Mouse (Mus musculus) small intestine, adult 2 months (tissue): ENCODE data around the gene S1pr1. TPM values are rescaled to one million over a fixed set of nuclear protein-coding genes. Genes with fewer than 3 reads are reported as not detected.

Experiments used
- H3K27ac ChIP-seq: fragments of 200-500 bp; 2 replicates; pipeline ENCODE4 v1.5.1; 2012; ENCODE audit warnings: low read depth, low read length, control low read depth, inconsistent platforms; ENCODE audit not compliant: insufficient read depth
- H3K27me3 ChIP-seq: fragments of 200-500 bp; 2 replicates; pipeline ENCODE4 v1.6.1; 2012; ENCODE audit warnings: mild to moderate bottlenecking, moderate library complexity, low read length, inconsistent platforms; ENCODE audit not compliant: control insufficient read depth, insufficient read depth
- H3K36me3 ChIP-seq: fragments of 200-500 bp; 2 replicates; pipeline ENCODE4 v1.6.1; 2012; ENCODE audit warnings: mild to moderate bottlenecking, low read length, control low read depth, inconsistent platforms; ENCODE audit not compliant: control insufficient read depth, insufficient read depth
- H3K4me1 ChIP-seq: fragments of 200-500 bp; 2 replicates; pipeline ENCODE4 v1.6.1; 2012; ENCODE audit warnings: low read length, inconsistent platforms, mixed read lengths; ENCODE audit not compliant: control insufficient read depth, insufficient read depth, insufficient read length
- H3K4me3 ChIP-seq: fragments of 200-500 bp; 2 replicates; pipeline ENCODE4 v1.5.1; 2012; ENCODE audit warnings: low read depth, mild to moderate bottlenecking, control low read depth, inconsistent platforms, low read length, moderate library complexity
- CTCF ChIP-seq: fragments of 200-500 bp; IDR thresholded peaks from 2 replicates; pipeline ENCODE4 v1.5.1; 2012; ENCODE audit warnings: low read depth, mild to moderate bottlenecking, control low read depth, inconsistent platforms, low read length, moderate library complexity, mixed read lengths; ENCODE audit not compliant: insufficient replicate concordance, insufficient read length; ENCODE audit errors: extremely low read depth
- POLR2A ChIP-seq: fragments of 200-500 bp; IDR thresholded peaks from 2 replicates; pipeline ENCODE4 v1.6.1; 2012; ENCODE audit warnings: low read depth, mild to moderate bottlenecking, control low read depth, inconsistent platforms, low read length, moderate library complexity
- WGBS: fragments of 180-500 bp; shearing (Covaris S2); methylation state at CpG from one replicate; pipeline ENCODE4 v1.1.7; 2018; 5-methylcytosine and 5-hydroxymethylcytosine counted together
- polyA plus RNA-seq: library from polyadenylated mRNA; depleted of rRNA; stranded (reverse); fragments of >200 nt; gene quantifications from 2 replicates; pipeline ENCODE4 v1.2.3, GENCODE M21; 2012; rRNA removed

The S1pr1 gene
- 7.5 and 13.5 TPM in 2 replicates for polyA plus RNA-seq

DNA sequence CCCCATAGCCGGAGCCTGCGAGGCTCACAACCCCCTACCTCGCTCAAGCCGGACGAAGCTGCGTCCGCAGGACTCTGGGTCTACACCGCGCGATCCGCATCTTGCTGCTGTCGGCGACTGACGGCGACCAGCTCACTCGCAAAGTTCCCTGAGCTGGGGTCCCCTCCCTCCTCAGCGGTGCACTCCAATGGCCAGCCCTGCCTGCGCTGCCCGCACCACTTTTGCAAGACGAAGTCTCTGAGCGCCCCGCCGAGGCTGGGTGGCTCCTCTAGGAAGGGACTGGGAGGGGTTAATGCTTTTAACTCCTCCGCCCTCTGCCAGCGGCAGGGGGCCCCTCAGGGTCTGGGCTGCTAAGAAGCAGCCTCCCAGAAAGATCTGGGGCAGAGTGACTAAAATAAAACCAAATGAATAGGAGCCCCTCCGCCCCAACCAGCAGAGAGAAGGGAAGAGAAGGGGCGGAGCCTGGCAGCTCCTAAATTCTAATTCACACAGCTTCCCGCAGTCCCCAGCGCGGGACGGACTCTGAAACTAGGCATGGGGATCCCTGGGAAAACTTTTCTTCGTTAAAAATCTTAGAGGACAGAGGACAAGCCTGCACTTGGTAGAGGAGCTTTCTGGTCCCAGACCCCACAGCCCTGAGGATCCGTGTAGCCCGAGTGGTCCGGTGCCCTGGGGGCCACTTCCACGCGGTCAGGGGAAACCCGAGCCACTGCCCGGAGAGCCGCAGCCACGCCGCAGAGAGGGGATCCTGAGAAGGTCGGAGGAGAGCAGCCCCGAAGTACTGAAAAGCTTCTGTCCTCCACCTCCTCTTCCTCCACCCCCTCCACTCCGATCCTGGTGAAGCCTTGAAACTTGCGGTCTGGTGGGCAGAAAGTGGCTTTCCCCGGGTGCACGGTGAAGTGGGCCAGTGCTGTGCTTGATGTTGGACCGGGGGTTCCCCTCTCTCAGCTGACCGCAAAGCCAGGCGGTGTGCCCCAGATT is at the start of gene S1pr1:
Gene S1pr1, minus strand, starts transcription at position 402 of the 981 bp plus-strand sequence.
- WGBS = 5% methylated on average over 51 of the region's 51 CpGs
- Histone ChIP-seq H3K36me3 (no peaks in the 10 kb centered on the region), H3K27me3 (peaks cover 18% of the 10 kb centered on the region; the same call in 1 of the 2 replicates), H3K27ac (peak within 1 kb of the TSS; percentile 41), H3K4me1 (0 out of 2 replicates have a peak, but pooled peaks cover 3% of the 10 kb centered on the region), H3K4me3 (peak within 1 kb of the TSS; percentile 57)
- TF ChIP-seq POLR2A (peak; percentile 33; the same call in 1 of the 2 replicates), CTCF (no peak)

GRCm38 (mm10) chr3:115763292-115763691 is 48.4 kb upstream of the S1pr1 start:
- WGBS = 22% methylated on average over 6 of the region's 6 CpGs
- TF ChIP-seq CTCF = no peak
- TF ChIP-seq POLR2A = no peak
- peak overlapping the region; percentile 29; the same call in 1 of the 2 replicates for H3K27ac ChIP-seq
- H3K36me3 ChIP-seq = no peaks in the 10 kb centered on the region
- no peak overlapping the region for H3K4me3 ChIP-seq
- H3K4me1 ChIP-seq = no peaks in the 10 kb centered on the region
- no peaks in the 10 kb centered on the region for H3K27me3 ChIP-seq

GRCm38 (mm10) chr3:115762841-115763240 is 48.0 kb upstream of the S1pr1 start:
- Histone ChIP-seq H3K27ac (no peak overlapping the region; the same call in 1 of the 2 replicates), H3K27me3 (no peaks in the 10 kb centered on the region), H3K36me3 (no peaks in the 10 kb centered on the region), H3K4me1 (no peaks in the 10 kb centered on the region), H3K4me3 (no peak overlapping the region)
- TF ChIP-seq CTCF = no peak
- TF ChIP-seq POLR2A = no peak
- 53% methylated on average over 7 of the region's 7 CpGs for WGBS

- 91% methylated on average over 4 of the region's 4 CpGs for WGBS
Measured at GRCm38 (mm10) chr3:115759659-115760058, 44.8 kb upstream of the S1pr1 start.

GRCm38 (mm10) chr3:115758455-115758912 is 43.6 kb upstream of the S1pr1 start:
- Histone ChIP-seq H3K4me1 (no peaks in the 10 kb centered on the region), H3K4me3 (peak overlapping the region; percentile 42), H3K36me3 (no peaks in the 10 kb centered on the region), H3K27ac (no peak overlapping the region), H3K27me3 (no peaks in the 10 kb centered on the region)
- no peak for TF ChIP-seq CTCF
- TF ChIP-seq POLR2A = no peak
- 6% methylated on average over 9 of the region's 9 CpGs for WGBS

More at GRCm38 (mm10) chr3:115759659-115760058, 44.8 kb upstream of the S1pr1 start:
- Histone ChIP-seq H3K27ac (no peak overlapping the region), H3K36me3 (no peaks in the 10 kb centered on the region), H3K4me3 (no peak overlapping the region), H3K27me3 (no peaks in the 10 kb centered on the region), H3K4me1 (no peaks in the 10 kb centered on the region)
- TF ChIP-seq POLR2A (no peak), CTCF (no peak)

DNA sequence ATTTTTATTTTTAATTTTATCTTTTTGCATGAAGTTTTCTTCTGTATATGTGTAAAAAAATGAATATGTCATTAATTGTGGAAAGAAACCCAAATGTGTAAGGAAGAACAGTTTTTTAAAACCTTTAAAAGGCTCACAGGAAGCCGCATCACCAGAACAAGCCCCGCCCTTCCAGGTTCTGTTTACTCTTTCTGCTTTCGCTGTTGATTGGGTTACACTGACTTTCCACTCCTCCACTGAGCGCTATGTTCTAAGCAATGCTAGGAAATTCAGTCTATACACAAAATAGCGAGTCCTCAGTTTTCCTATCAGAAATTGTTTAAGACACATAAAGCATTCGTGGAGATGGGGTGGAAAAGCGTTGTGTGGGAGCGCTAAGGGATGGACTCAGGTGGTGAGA is 39.6 kb upstream of the S1pr1 start:
- WGBS = 46% methylated on average over 8 of the region's 8 CpGs

GRCm38 (mm10) chr3:115750369-115750768 is 35.5 kb upstream of the S1pr1 start:
- Histone ChIP-seq H3K4me3 (no peak overlapping the region), H3K27me3 (no peaks in the 10 kb centered on the region), H3K27ac (no peak overlapping the region), H3K4me1 (no peaks in the 10 kb centered on the region), H3K36me3 (no peaks in the 10 kb centered on the region)
- TF ChIP-seq POLR2A (no peak), CTCF (no peak)
- 88% methylated on average over 3 of the region's 3 CpGs for WGBS

More for the DNA sequence above, 39.6 kb upstream of the S1pr1 start:
- TF ChIP-seq POLR2A (no peak), CTCF (no peak)
- Histone ChIP-seq H3K36me3 (no peaks in the 10 kb centered on the region), H3K27ac (no peak overlapping the region), H3K4me3 (no peak overlapping the region), H3K4me1 (no peaks in the 10 kb centered on the region), H3K27me3 (no peaks in the 10 kb centered on the region)
